Mouse (Mus musculus) hindbrain, embryonic 12.5 days (tissue): ENCODE results near the gene Mark1. TPM values are rescaled to one million over a fixed set of nuclear protein-coding genes. Genes with fewer than 3 reads are reported as not detected.

ENCODE experiments used
- ATAC-seq: fragments of 200-750 bp; cut with Nextera tagmentation; 2 replicates; pipeline ENCODE4 v1.8.0; 2017; ENCODE audit warnings: moderate TSS enrichment; ENCODE audit not compliant: low FRiP score
- H3K27ac ChIP-seq: fragments of 300-500 bp; sonication (generic); 2 replicates; pipeline ENCODE4 v1.5.1; 2016; ENCODE audit warnings: mild to moderate bottlenecking
- H3K27me3 ChIP-seq: fragments of 300-500 bp; sonication (generic); 2 replicates; pipeline ENCODE4 v1.6.1; 2016; ENCODE audit warnings: mild to moderate bottlenecking
- H3K36me3 ChIP-seq: fragments of 300-500 bp; sonication (generic); 2 replicates; pipeline ENCODE4 v1.6.1; 2016; ENCODE audit warnings: mild to moderate bottlenecking
- H3K4me1 ChIP-seq: fragments of 300-500 bp; sonication (generic); 2 replicates; pipeline ENCODE4 v1.6.1; 2016
- H3K4me2 ChIP-seq: fragments of 300-500 bp; sonication (generic); replicated peaks from 2 replicates; pipeline ENCODE4 v1.6.1; 2016; ENCODE audit warnings: mild to moderate bottlenecking
- H3K4me3 ChIP-seq: fragments of 300-500 bp; sonication (generic); 2 replicates; pipeline ENCODE4 v1.5.1; 2016; ENCODE audit warnings: mild to moderate bottlenecking
- H3K9ac ChIP-seq: fragments of 300-500 bp; sonication (generic); 2 replicates; pipeline ENCODE4 v1.6.1; 2016; ENCODE audit warnings: mild to moderate bottlenecking, moderate library complexity
- H3K9me3 ChIP-seq: fragments of 300-500 bp; sonication (generic); replicated peaks from 2 replicates; pipeline ENCODE4 v1.6.1; 2016; ENCODE audit warnings: mild to moderate bottlenecking
- WGBS: fragments of 180-500 bp; shearing (Covaris S2); methylation state at CpG from one replicate; pipeline ENCODE4 v1.1.7; 2016; 5-methylcytosine and 5-hydroxymethylcytosine counted together
- polyA plus RNA-seq: library from polyadenylated mRNA; unstranded; fragments of >200 nt; fragmentation: Nextera tagmentation; extraction: Ambion mirVana; gene quantifications from 2 replicates; pipeline ENCODE4 v1.2.1, GENCODE M21; 2016

The Mark1 gene
- polyA plus RNA-seq, 1 experiment from 2014 or later: 7.5 TPM

- no peak for ATAC-seq
- 0 out of 2 replicates have a peak, but pooled peaks cover 5% of the 10 kb centered on the region for H3K36me3 ChIP-seq
- peaks cover 16% of the 10 kb centered on the region for H3K9me3 ChIP-seq
- H3K9ac ChIP-seq: no peak overlapping the region
- H3K27ac ChIP-seq: no peak overlapping the region
- no peaks in the 10 kb centered on the region for H3K27me3 ChIP-seq
- no peak overlapping the region for H3K4me3 ChIP-seq
- no peaks in the 10 kb centered on the region for H3K4me1 ChIP-seq
- H3K4me2 ChIP-seq: no peak overlapping the region
- 80% methylated on average over 6 of the region's 6 CpGs for WGBS
These were observed 41.0 kb downstream of the Mark1 start for GRCm38 (mm10) chr1:184958388-184958787.

GRCm38 (mm10) chr1:184951758-184952157 lies 47.6 kb downstream of the Mark1 start:
- no peak overlapping the region for H3K9ac ChIP-seq
- H3K27me3 ChIP-seq: no peaks in the 10 kb centered on the region
- no peak for ATAC-seq
- H3K4me3 ChIP-seq: no peak overlapping the region
- H3K36me3 ChIP-seq: no peaks in the 10 kb centered on the region
- H3K9me3 ChIP-seq: no peaks in the 10 kb centered on the region; the same call in 1 of the 2 replicates
- H3K27ac ChIP-seq: no peak overlapping the region
- WGBS: 66% methylated on average over 5 of the region's 5 CpGs
- H3K4me2 ChIP-seq: no peak overlapping the region
- no peaks in the 10 kb centered on the region for H3K4me1 ChIP-seq

- Histone ChIP-seq H3K9me3 (no peaks in the 10 kb centered on the region), H3K27ac (no peak overlapping the region), H3K9ac (no peak overlapping the region), H3K36me3 (no peaks in the 10 kb centered on the region), H3K4me2 (no peak overlapping the region), H3K4me3 (no peak overlapping the region), H3K4me1 (no peaks in the 10 kb centered on the region), H3K27me3 (no peaks in the 10 kb centered on the region)
- no peak for ATAC-seq
- 90% methylated on average over 11 of the region's 11 CpGs for WGBS
These were observed 48.3 kb downstream of the Mark1 start for GRCm38 (mm10) chr1:184951057-184951456.

GRCm38 (mm10) chr1:184938106-184938505 lies 61.3 kb downstream of the Mark1 start:
- Histone ChIP-seq H3K36me3 (no peaks in the 10 kb centered on the region), H3K27me3 (no peaks in the 10 kb centered on the region), H3K9ac (no peak overlapping the region), H3K27ac (no peak overlapping the region), H3K4me3 (no peak overlapping the region), H3K4me1 (peaks cover 3% of the 10 kb centered on the region), H3K9me3 (no peaks in the 10 kb centered on the region), H3K4me2 (no peak overlapping the region)
- ATAC-seq: no peak
- WGBS: 92% methylated on average over 4 of the region's 4 CpGs

GRCm38 (mm10) chr1:184935980-184936379 lies 63.4 kb downstream of the Mark1 start:
- peaks cover 3% of the 10 kb centered on the region for H3K4me1 ChIP-seq
- no peaks in the 10 kb centered on the region for H3K9me3 ChIP-seq
- 75% methylated on average over 5 of the region's 5 CpGs for WGBS
- no peaks in the 10 kb centered on the region for H3K36me3 ChIP-seq
- no peak overlapping the region for H3K4me3 ChIP-seq
- H3K27ac ChIP-seq: no peak overlapping the region
- no peaks in the 10 kb centered on the region for H3K27me3 ChIP-seq
- ATAC-seq: no peak
- no peak overlapping the region for H3K9ac ChIP-seq
- H3K4me2 ChIP-seq: no peak overlapping the region

DNA sequence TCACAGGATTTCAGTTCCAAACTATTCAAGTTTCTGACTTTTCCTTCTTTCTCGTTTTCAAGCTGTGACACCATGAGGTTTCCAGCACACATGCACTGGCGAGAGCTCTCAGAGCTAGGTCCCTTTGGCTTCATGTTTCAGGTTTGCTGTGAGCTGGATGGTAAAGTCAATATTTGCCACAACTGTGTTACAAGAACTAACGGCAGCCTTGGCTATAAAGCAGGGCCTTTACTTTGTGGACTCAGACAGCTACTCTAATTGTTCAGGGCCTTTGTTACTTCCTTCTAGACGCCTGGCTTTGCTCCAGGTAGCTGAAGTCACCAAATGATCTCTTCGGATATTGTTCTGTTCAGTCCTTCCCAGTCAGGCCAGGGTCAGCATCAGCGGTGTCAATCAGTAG lies 63.9 kb downstream of the Mark1 start:
- WGBS: 69% methylated on average over 6 of the region's 6 CpGs
- H3K27ac ChIP-seq: no peak overlapping the region
- H3K27me3 ChIP-seq: no peaks in the 10 kb centered on the region
- H3K4me1 ChIP-seq: peaks cover 3% of the 10 kb centered on the region
- no peak for ATAC-seq
- no peaks in the 10 kb centered on the region for H3K9me3 ChIP-seq
- H3K9ac ChIP-seq: no peak overlapping the region
- H3K4me2 ChIP-seq: no peak overlapping the region
- H3K36me3 ChIP-seq: no peaks in the 10 kb centered on the region
- no peak overlapping the region for H3K4me3 ChIP-seq

DNA sequence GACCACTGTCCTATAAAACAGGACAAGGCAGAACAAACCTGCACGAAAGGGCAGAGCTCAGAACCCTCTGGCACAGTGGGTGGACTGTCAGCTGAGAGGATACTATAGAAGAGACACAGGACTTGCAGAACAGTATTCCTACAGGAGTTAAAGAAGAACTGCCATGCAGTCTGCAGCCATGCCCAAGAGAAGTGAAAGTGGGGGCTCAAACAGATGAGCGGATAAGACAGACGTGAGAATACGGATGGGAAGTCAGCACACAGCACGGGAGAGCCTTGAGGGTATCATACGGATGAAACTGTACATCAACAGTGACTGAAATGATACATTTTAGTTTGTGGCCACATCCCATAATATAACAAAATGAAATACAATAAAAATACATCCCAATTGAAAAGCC lies 68.3 kb downstream of the Mark1 start:
- Histone ChIP-seq H3K9me3 (no peaks in the 10 kb centered on the region), H3K27ac (no peak overlapping the region), H3K4me1 (peaks cover 3% of the 10 kb centered on the region), H3K4me3 (no peak overlapping the region), H3K4me2 (no peak overlapping the region), H3K27me3 (no peaks in the 10 kb centered on the region), H3K36me3 (peaks cover 11% of the 10 kb centered on the region; the same call in 1 of the 2 replicates), H3K9ac (no peak overlapping the region)
- WGBS: 93% methylated on average over 6 of the region's 6 CpGs
- ATAC-seq: no peak

DNA sequence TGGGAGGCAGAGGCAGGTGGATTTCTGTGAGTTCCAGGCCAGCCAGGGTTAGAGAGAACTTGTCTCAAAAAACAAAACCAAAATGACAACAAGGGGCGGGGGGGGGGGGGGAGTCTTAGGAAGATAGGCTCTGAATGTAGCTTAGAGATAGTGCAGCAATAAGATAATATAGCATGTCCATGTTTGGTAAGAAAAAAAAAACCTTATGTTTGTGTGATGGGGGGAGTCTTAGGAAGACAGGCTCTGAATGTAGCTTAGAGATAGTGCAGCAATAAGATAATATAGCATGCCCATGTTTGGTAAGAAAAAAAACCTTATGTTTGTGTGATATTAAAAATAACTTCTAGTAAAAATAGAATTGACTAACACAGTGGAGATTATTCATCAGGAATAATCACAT lies 71.0 kb downstream of the Mark1 start:
- no peaks in the 10 kb centered on the region for H3K27me3 ChIP-seq
- 100% methylated on average over 1 of the region's 1 CpGs for WGBS

DNA sequence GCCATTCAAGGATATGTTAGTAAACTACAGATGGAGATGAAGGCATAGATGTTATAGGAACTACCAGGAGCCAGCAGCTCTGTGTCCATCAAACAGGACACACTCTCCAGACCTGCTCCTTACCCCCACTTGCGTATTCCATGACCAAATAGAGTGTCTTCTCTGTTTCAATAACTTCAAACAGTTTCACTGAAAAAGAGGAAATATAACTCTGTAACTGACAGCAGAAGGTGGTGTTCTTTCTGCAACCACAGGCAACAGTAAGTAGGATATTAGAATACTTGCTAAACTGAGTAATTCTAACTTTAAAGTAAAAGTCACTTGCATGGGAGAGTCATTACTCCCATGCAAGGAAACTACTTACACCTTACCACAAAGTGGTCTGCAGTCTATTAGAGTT lies 71.5 kb downstream of the Mark1 start:
- no peaks in the 10 kb centered on the region for H3K27me3 ChIP-seq
- no peak overlapping the region for H3K9ac ChIP-seq
- H3K27ac ChIP-seq: no peak overlapping the region
- no peaks in the 10 kb centered on the region for H3K9me3 ChIP-seq
- ATAC-seq: no peak
- no peaks in the 10 kb centered on the region for H3K4me1 ChIP-seq
- H3K4me3 ChIP-seq: no peak overlapping the region
- peaks cover 31% of the 10 kb centered on the region for H3K36me3 ChIP-seq
- WGBS: 97% methylated on average over 1 of the region's 1 CpGs
- no peak overlapping the region for H3K4me2 ChIP-seq

More for the DNA sequence above, 71.0 kb downstream of the Mark1 start:
- no peak overlapping the region for H3K9ac ChIP-seq
- H3K4me3 ChIP-seq: no peak overlapping the region
- H3K4me2 ChIP-seq: no peak overlapping the region
- H3K9me3 ChIP-seq: no peaks in the 10 kb centered on the region
- no peak overlapping the region for H3K27ac ChIP-seq
- H3K36me3 ChIP-seq: peaks cover 26% of the 10 kb centered on the region
- no peaks in the 10 kb centered on the region for H3K4me1 ChIP-seq
- ATAC-seq: no peak

GRCm38 (mm10) chr1:184922824-184923223 lies 76.5 kb downstream of the Mark1 start:
- Histone ChIP-seq H3K4me2 (no peak overlapping the region), H3K27ac (no peak overlapping the region), H3K9ac (no peak overlapping the region), H3K9me3 (no peaks in the 10 kb centered on the region), H3K4me3 (no peak overlapping the region), H3K36me3 (peaks cover 55% of the 10 kb centered on the region), H3K4me1 (no peaks in the 10 kb centered on the region), H3K27me3 (no peaks in the 10 kb centered on the region)
- no peak for ATAC-seq
- 83% methylated on average over 13 of the region's 13 CpGs for WGBS

DNA sequence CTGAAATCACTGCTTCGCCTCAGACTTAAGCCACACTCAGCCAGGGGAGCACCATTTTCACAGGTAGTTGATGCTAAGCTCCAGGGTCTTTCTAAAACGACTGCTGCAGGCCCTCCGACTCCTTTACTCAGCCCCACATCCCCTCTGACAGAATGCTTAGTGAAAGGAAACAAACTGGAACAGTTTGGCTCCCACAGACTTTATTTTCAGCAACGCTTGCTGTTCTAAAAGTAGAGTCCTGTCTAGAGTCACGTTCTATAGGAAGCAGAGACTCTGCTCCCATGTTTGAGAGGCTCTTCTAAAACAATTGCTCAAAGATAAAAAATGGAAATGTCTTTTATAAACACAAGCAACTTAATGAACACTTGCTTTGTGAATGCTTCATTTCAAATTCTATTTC lies 79.3 kb downstream of the Mark1 start:
- Histone ChIP-seq H3K36me3 (peaks cover 54% of the 10 kb centered on the region), H3K27ac (no peak overlapping the region), H3K9ac (no peak overlapping the region), H3K9me3 (no peaks in the 10 kb centered on the region), H3K4me3 (no peak overlapping the region), H3K27me3 (no peaks in the 10 kb centered on the region), H3K4me2 (no peak overlapping the region), H3K4me1 (no peaks in the 10 kb centered on the region)
- no peak for ATAC-seq
- WGBS: 86% methylated on average over 5 of the region's 5 CpGs

- Histone ChIP-seq H3K27me3 (no peaks in the 10 kb centered on the region), H3K9ac (no peak overlapping the region), H3K4me1 (no peaks in the 10 kb centered on the region), H3K4me2 (no peak overlapping the region), H3K36me3 (peaks cover 43% of the 10 kb centered on the region), H3K9me3 (no peaks in the 10 kb centered on the region), H3K4me3 (no peak overlapping the region), H3K27ac (no peak overlapping the region)
- ATAC-seq: no peak
- 76% methylated on average over 5 of the region's 5 CpGs for WGBS
These were observed 81.0 kb downstream of the Mark1 start for GRCm38 (mm10) chr1:184918227-184918888.

- no peaks in the 10 kb centered on the region for H3K27me3 ChIP-seq
- no peak overlapping the region for H3K4me2 ChIP-seq
- no peaks in the 10 kb centered on the region for H3K4me1 ChIP-seq
- no peak overlapping the region for H3K9ac ChIP-seq
- WGBS: 91% methylated on average over 18 of the region's 18 CpGs
- no peak overlapping the region for H3K27ac ChIP-seq
- no peak overlapping the region for H3K4me3 ChIP-seq
- ATAC-seq: no peak
- H3K36me3 ChIP-seq: peaks cover 64% of the 10 kb centered on the region
- H3K9me3 ChIP-seq: no peaks in the 10 kb centered on the region
These were observed 87.0 kb downstream of the Mark1 start for GRCm38 (mm10) chr1:184912336-184912735.
